Mouse (Mus musculus) lung, postnatal 0 days (tissue): ENCODE measurements around the gene Sptbn4.

Experiments
- CTCF ChIP-seq: IDR thresholded peaks from 2 replicates; pipeline ENCODE4 v1.5.1; 2016; ENCODE audit warnings: antibody characterized with exemption, mild to moderate bottlenecking
- EP300 ChIP-seq: IDR thresholded peaks from 2 replicates; pipeline ENCODE4 v1.6.1; 2016; ENCODE audit warnings: antibody characterized with exemption, mild to moderate bottlenecking, control low read depth

DNA sequence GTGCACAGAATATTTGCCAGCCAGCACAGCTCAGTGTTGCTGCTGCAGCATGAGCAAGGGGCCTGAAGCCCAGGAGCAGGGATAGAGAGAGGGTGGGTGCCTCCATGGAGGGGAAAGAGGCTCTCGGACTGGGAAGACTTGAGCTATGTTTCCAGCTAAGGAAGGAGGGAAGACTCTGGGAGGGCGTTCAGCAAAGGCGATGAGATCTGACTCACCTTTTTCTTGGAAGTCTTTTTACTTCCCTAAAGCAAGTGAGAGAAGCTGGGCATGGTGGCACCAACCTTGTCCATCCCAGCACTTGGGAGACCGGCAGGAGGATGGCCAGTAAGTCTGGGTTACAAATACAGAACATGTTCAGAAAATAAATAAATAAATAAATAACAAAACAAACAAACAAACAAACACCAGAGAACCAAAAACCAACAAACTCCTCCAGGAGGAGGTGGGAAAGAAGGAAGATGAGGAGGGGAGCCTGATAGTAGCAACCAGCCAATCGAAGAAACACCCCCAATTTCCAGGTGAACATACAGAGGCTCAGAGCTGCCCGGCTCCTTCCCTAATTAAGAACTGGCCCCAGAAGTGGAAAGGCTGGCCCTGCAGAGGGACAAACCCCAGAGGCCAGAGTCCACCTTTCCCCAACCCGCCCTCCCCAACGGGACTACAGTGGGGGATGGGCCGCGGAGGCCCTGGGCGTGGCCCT is 33.6 kb upstream of the Sptbn4 start:
- TF ChIP-seq CTCF (no peak), EP300 (no peak)
